ENCODE assay signal across 25 mouse cellular contexts in genomic region chr8:105451903-105452603, GRCm38 (mm10). TPM values are rescaled to one million over a fixed set of nuclear protein-coding genes. Genes with fewer than 3 reads are reported as not detected.
DNase-seq lines count a peak whose midpoint lies in the region; ATAC-seq and TF ChIP-seq lines count a peak whose summit lies in the region.
"Had no signal": no experiment of that assay in that cellular context is flagged by ENCODE, and none has a peak within 500 bp of the region (broad histone marks: within the 10 kb centered on the region; RNA-seq: fewer than 3 reads in every experiment).

No protein-coding gene starts in this region.

- H3K4me2 ChIP-seq in forebrain, postnatal 0 days (ENCODE audit: low read depth): no peak overlapping the region
- H3K4me2 ChIP-seq in liver, embryonic 16.5 days (ENCODE audit: low read depth, low read length): no peak overlapping the region
- H3K4me2 ChIP-seq: embryonic facial prominence, embryonic 15.5 days; heart, embryonic 12.5 days; lung, embryonic 14.5 days; midbrain, embryonic 13.5 days; stomach, embryonic 15.5 days had no signal

- no peaks in the 10 kb centered on the region for H3K36me3 ChIP-seq in forebrain, embryonic 10.5 days (replicated peaks)
- H3K36me3 ChIP-seq in forebrain, postnatal 0 days (ENCODE audit: insufficient read depth): no peaks in the 10 kb centered on the region
- H3K36me3 ChIP-seq in liver, embryonic 16.5 days (ENCODE audit: control insufficient read depth, insufficient read depth): no peaks in the 10 kb centered on the region
- H3K36me3 ChIP-seq: embryonic facial prominence, embryonic 15.5 days; heart, embryonic 12.5 days; limb, embryonic 10.5 days; midbrain, embryonic 13.5 days; stomach, embryonic 15.5 days had no signal

- WGBS in forebrain, embryonic 10.5 days: 63% methylated on average over 15 of the region's 15 CpGs
- WGBS in forebrain, postnatal 0 days: 37% methylated on average over 15 of the region's 15 CpGs
- WGBS in liver, embryonic 16.5 days (ENCODE audit: insufficient replicate concordance): 64% methylated on average over 15 of the region's 15 CpGs

- H3K4me1 ChIP-seq in forebrain, embryonic 10.5 days: peaks cover 16% of the 10 kb centered on the region
- no peaks in the 10 kb centered on the region for H3K4me1 ChIP-seq in forebrain, postnatal 0 days (ENCODE audit: insufficient read depth)
- peaks cover 26% of the 10 kb centered on the region for H3K4me1 ChIP-seq in liver, embryonic 16.5 days (ENCODE audit: control insufficient read depth, low read depth, low read length)
- H3K4me1 ChIP-seq: embryonic facial prominence, embryonic 15.5 days; heart, embryonic 12.5 days; stomach, embryonic 15.5 days had no signal

- peak overlapping the region; percentile 60; the same call in 1 of the 2 replicates for H3K27ac ChIP-seq in forebrain, embryonic 10.5 days
- H3K27ac ChIP-seq in forebrain, postnatal 0 days (ENCODE audit: low read depth, low read length): no peak overlapping the region
- H3K27ac ChIP-seq in liver, embryonic 16.5 days (ENCODE audit: low read length): 0 out of 2 replicates have a peak overlapping the region, but pooled peaks have one; percentile 3
- H3K27ac ChIP-seq: embryonic facial prominence, embryonic 15.5 days; layer of hippocampus, adult 2 months; limb, embryonic 10.5 days; midbrain, embryonic 13.5 days; stomach, embryonic 15.5 days had no signal

- no peak overlapping the region for H3K9ac ChIP-seq in forebrain, postnatal 0 days
- no peak overlapping the region for H3K9ac ChIP-seq in liver, embryonic 16.5 days (ENCODE audit: low read depth, low read length)
- H3K9ac ChIP-seq: embryonic facial prominence, embryonic 15.5 days; heart, embryonic 12.5 days; lung, embryonic 14.5 days; midbrain, embryonic 13.5 days; stomach, embryonic 15.5 days had no signal

- H3K9me3 ChIP-seq in forebrain, embryonic 10.5 days: no peaks in the 10 kb centered on the region
- no peaks in the 10 kb centered on the region for H3K9me3 ChIP-seq in forebrain, postnatal 0 days (ENCODE audit: low read length)
- H3K9me3 ChIP-seq in liver, embryonic 16.5 days (replicated peaks; ENCODE audit: control insufficient read depth, low read length): no peaks in the 10 kb centered on the region
- H3K9me3 ChIP-seq: embryonic facial prominence, embryonic 15.5 days; heart, embryonic 12.5 days; limb, embryonic 10.5 days; midbrain, embryonic 13.5 days; stomach, embryonic 15.5 days had no signal

- ATAC-seq in forebrain, postnatal 0 days: no peak
- no peak for ATAC-seq in liver, embryonic 16.5 days (ENCODE audit: low read depth)
- ATAC-seq: intestine, postnatal 0 days; midbrain, embryonic 13.5 days had no signal

- DNase-seq in forebrain, embryonic 10.5 days (ENCODE audit: extremely low spot score, low spot score): no peak
- DNase-seq in forebrain, postnatal 0 days: no peak
- DNase-seq in heart, adult 11 months: peak; percentile 95
- DNase-seq in heart, postnatal 25 days (ENCODE audit: low spot score): no peak
- no peak for DNase-seq in liver
- peak; percentile 96 for DNase-seq in gonadal fat pad, adult 2 months (ENCODE audit: low read depth)
- DNase-seq: cerebellum, adult 8-10 months; kidney, postnatal 25 days; lung, embryonic 14.5 days; thymus, postnatal 25 days had no signal

- no peak overlapping the region for H3K4me3 ChIP-seq in forebrain, embryonic 10.5 days
- no peak overlapping the region for H3K4me3 ChIP-seq in forebrain, postnatal 0 days (ENCODE audit: low read depth, low read length)
- no peak overlapping the region for H3K4me3 ChIP-seq in liver, embryonic 16.5 days (ENCODE audit: low read depth, low read length)
- H3K4me3 ChIP-seq: embryonic facial prominence, embryonic 15.5 days; heart, embryonic 12.5 days; layer of hippocampus, adult 2 months; limb, embryonic 10.5 days; midbrain, embryonic 13.5 days; stomach, embryonic 15.5 days had no signal

- TF ChIP-seq CTCF in forebrain, postnatal 0 days (IDR thresholded peaks at IDR 0.05; ENCODE audit: low read depth): no peak

- 0 out of 2 replicates have a peak, but pooled peaks cover 9% of the 10 kb centered on the region for H3K27me3 ChIP-seq in forebrain, embryonic 10.5 days (ENCODE audit: poor library complexity, severe bottlenecking)
- H3K27me3 ChIP-seq in forebrain, postnatal 0 days (ENCODE audit: insufficient read depth, low read length): no peaks in the 10 kb centered on the region
- H3K27me3 ChIP-seq in liver, embryonic 16.5 days (ENCODE audit: control insufficient read depth, insufficient read depth, low read depth, low read length): no peaks in the 10 kb centered on the region; the same call in 1 of the 2 replicates
- H3K27me3 ChIP-seq: embryonic facial prominence, embryonic 15.5 days; midbrain, embryonic 13.5 days; stomach, embryonic 15.5 days had no signal

- intact Hi-C loops in heart, postnatal 25 days (cut with DNase I): no loop called here

RNA-seq across cellular contexts. Expression of gene Tppp3, which starts 19.3 kb away (rescaled TPM):
- 23.3 and 23.9 TPM in 2 replicates for polyA plus RNA-seq in forebrain, embryonic 10.5 days (2016; fragmentation: Nextera tagmentation; extraction: Ambion mirVana)
- 66.6 and 80.6 TPM in 2 replicates for total RNA-seq in forebrain, postnatal 0 days (2014; rRNA removed)
- 74.6 and 106 TPM in 2 replicates for polyA plus RNA-seq in forebrain, postnatal 0 days (2015; fragmentation: Nextera tagmentation; extraction: Ambion mirVana)
- total RNA-seq in heart, postnatal 25 days (2021): 10 to 100 TPM; 51.4 TPM
- 2.8 and 5.9 TPM in 2 replicates for polyA plus RNA-seq in liver, embryonic 16.5 days (2015; fragmentation: Nextera tagmentation; extraction: Ambion mirVana)
- 63.4 and 71.3 TPM in 2 replicates for polyA plus RNA-seq in gonadal fat pad, adult 2 months (2012; rRNA removed)
- total RNA-seq: common myeloid progenitor, adult 5-6 weeks; granulocyte monocyte progenitor cell, adult 5-6 weeks had no signal

RNA-seq across cellular contexts. Expression of gene Lrrc36, which starts 38.7 kb away (rescaled TPM):
- 0.36 and 0.93 TPM in 2 replicates for polyA plus RNA-seq in forebrain, embryonic 10.5 days (2016; fragmentation: Nextera tagmentation; extraction: Ambion mirVana)
- total RNA-seq in forebrain, postnatal 0 days (2014; rRNA removed): 1.7 and 1.8 TPM in 2 replicates
- 0.40 and 1.1 TPM in 2 replicates for polyA plus RNA-seq in forebrain, postnatal 0 days (2015; fragmentation: Nextera tagmentation; extraction: Ambion mirVana)
- total RNA-seq in heart, postnatal 25 days (2021): under 1 TPM; 0.42 to 0.73 TPM
- 0.09 TPM in 1 of 2 replicates, not detected in the other for polyA plus RNA-seq in liver, embryonic 16.5 days (2015; fragmentation: Nextera tagmentation; extraction: Ambion mirVana)
- polyA plus RNA-seq in gonadal fat pad, adult 2 months (2012; rRNA removed): 1.8 and 2.3 TPM in 2 replicates
- total RNA-seq: granulocyte monocyte progenitor cell, adult 5-6 weeks; liver, adult 2 months had no signal
- polyA plus RNA-seq: kidney, embryonic 14.5 days; limb, embryonic 10.5 days; liver, adult 2 months; stomach, embryonic 15.5 days had no signal

RNA-seq across cellular contexts. Expression of gene Kctd19, which starts 38.8 kb away (rescaled TPM):
- not detected in 2 replicates for polyA plus RNA-seq in forebrain, embryonic 10.5 days (2016; fragmentation: Nextera tagmentation; extraction: Ambion mirVana)
- 0.10 and 0.15 TPM in 2 replicates for total RNA-seq in forebrain, postnatal 0 days (2014; rRNA removed)
- 0.16 and 0.19 TPM in 2 replicates for polyA plus RNA-seq in forebrain, postnatal 0 days (2015; fragmentation: Nextera tagmentation; extraction: Ambion mirVana)
- under 1 TPM in 1 of 2 experiments, not detected in 1; 0.44 TPM for total RNA-seq in heart, postnatal 25 days (2021)
- polyA plus RNA-seq in liver, embryonic 16.5 days (2015; fragmentation: Nextera tagmentation; extraction: Ambion mirVana): not detected in 2 replicates
- polyA plus RNA-seq in gonadal fat pad, adult 2 months (2012; rRNA removed): 0.23 and 0.89 TPM in 2 replicates
- total RNA-seq: common myeloid progenitor, adult 5-6 weeks; granulocyte monocyte progenitor cell, adult 5-6 weeks; layer of hippocampus, adult 2 months; layer of hippocampus, postnatal 25 days; liver, adult 2 months; megakaryocyte, adult 5-6 weeks had no signal
- polyA plus RNA-seq: embryonic facial prominence, embryonic 15.5 days; heart, embryonic 12.5 days; kidney, embryonic 14.5 days; limb, embryonic 10.5 days; liver, adult 2 months; midbrain, embryonic 13.5 days; neural tube, embryonic 11.5 days; stomach, embryonic 15.5 days had no signal

RNA-seq across cellular contexts. Expression of gene Zdhhc1, which starts 44.6 kb away (rescaled TPM):
- polyA plus RNA-seq in forebrain, embryonic 10.5 days (2016; fragmentation: Nextera tagmentation; extraction: Ambion mirVana): 12.9 and 18.5 TPM in 2 replicates
- total RNA-seq in forebrain, postnatal 0 days (2014; rRNA removed): 22.9 and 30.4 TPM in 2 replicates
- polyA plus RNA-seq in forebrain, postnatal 0 days (2015; fragmentation: Nextera tagmentation; extraction: Ambion mirVana): 16.2 and 22.7 TPM in 2 replicates
- 10 to 100 TPM; 12.8 to 13.6 TPM for total RNA-seq in heart, postnatal 25 days (2021)
- polyA plus RNA-seq in liver, embryonic 16.5 days (2015; fragmentation: Nextera tagmentation; extraction: Ambion mirVana): 1.6 and 2.2 TPM in 2 replicates
- 37.2 and 43.5 TPM in 2 replicates for polyA plus RNA-seq in gonadal fat pad, adult 2 months (2012; rRNA removed)

Comparison
In these comparisons a context has a peak if more than half of its experiments do, and no peak if none do; other contexts are left out.
1. DNase-seq: peak in heart, adult 11 months (single experiment) and gonadal fat pad, adult 2 months (single experiment); none in forebrain, embryonic 10.5 days (single experiment), forebrain, postnatal 0 days (single experiment), heart, postnatal 25 days (single experiment) and liver (single experiment).